Mouse (Mus musculus) embryo, embryonic 11.5 days (tissue): ENCODE measurements at regions not wholly inside any gene's neighbourhood (a gene's known extent, or its start where the extent isn't known, plus 50 kb on each side); places are given as distances from the start of the nearest gene placed in this dataset.
A peak's percentile ranks its signal among the peaks of the same experiment; 100 is the strongest.
"Not testable (repeated sequence)": the region's sequence is repeated elsewhere in the genome, so short reads cannot be mapped to it uniquely, and the experiment has no call there.

ENCODE experiments used
- DNase-seq: peaks from one replicate; pipeline ENCODE4 v3.0.0-alpha.2; 2012; ENCODE audit warnings: low read depth, low spot score

GRCm38 (mm10) chr2:149203896-149204295 lies 186.9 kb upstream of the Gm10750 start:
- no peak for DNase-seq

- DNase-seq: no peak
Observed at GRCm38 (mm10) chr2:149195736-149196135, 178.7 kb upstream of the Gm10750 start.

- peak; percentile 3 for DNase-seq
Observed at GRCm38 (mm10) chr2:149158434-149158833, 141.4 kb upstream of the Gm10750 start.

- not testable (repeated sequence) for DNase-seq
Observed at GRCm38 (mm10) chr2:149109551-149109950, 92.5 kb upstream of the Gm10750 start.

GRCm38 (mm10) chr2:149092146-149092545 lies 75.1 kb upstream of the Gm10750 start:
- DNase-seq: no peak
